Mouse (Mus musculus): ENCODE results near the gene Man1b1. TPM values are rescaled to one million over a fixed set of nuclear protein-coding genes. Genes with fewer than 3 reads are reported as not detected.

Gene Man1b1
- total and polyA plus RNA-seq, 2 experiments from 2014 or later, result 46.7 to 67.9 TPM

GRCm38 (mm10) chr2:25348162-25348561 is 16.0 kb downstream of the Man1b1 start:
- no peak for TF ChIP-seq CTCF (IDR thresholded peaks at IDR 0.05; ENCODE audit: low read depth)
- Histone ChIP-seq H3K4me3 (ENCODE audit: low read length) (no peak overlapping the region), H3K9ac (replicated peaks; ENCODE audit: low read length) (no peak overlapping the region), H3K9me3 (ENCODE audit: low read length) (no peaks in the 10 kb centered on the region), H3K27me3 (ENCODE audit: insufficient read depth, low read length) (no peaks in the 10 kb centered on the region), H3K27ac (no peak overlapping the region), H3K4me1 (ENCODE audit: insufficient read depth, low read length) (no peaks in the 10 kb centered on the region), H3K4me2 (ENCODE audit: low read depth, low read length) (no peak overlapping the region), H3K36me3 (ENCODE audit: insufficient read depth, low read length) (peaks cover 90% of the 10 kb centered on the region)
- ATAC-seq (no peak), DNase-seq (ENCODE audit: low spot score) (no peak)
- WGBS, result 91% methylated on average over 7 of the region's 7 CpGs

GRCm38 (mm10) chr2:25349499-25349898 is 17.4 kb downstream of the Man1b1 start:
- DNase-seq (ENCODE audit: low spot score) (no peak), ATAC-seq (no peak)
- no peak overlapping the region for H3K9ac ChIP-seq (replicated peaks; ENCODE audit: low read length)
- H3K9me3 ChIP-seq (ENCODE audit: low read length), result no peaks in the 10 kb centered on the region
- WGBS, result 98% methylated on average over 4 of the region's 4 CpGs
- H3K27me3 ChIP-seq (ENCODE audit: insufficient read depth, low read length), result no peaks in the 10 kb centered on the region
- no peak overlapping the region for H3K4me3 ChIP-seq (ENCODE audit: low read length)
- no peak for TF ChIP-seq CTCF (IDR thresholded peaks at IDR 0.05; ENCODE audit: low read depth)
- no peaks in the 10 kb centered on the region for H3K4me1 ChIP-seq (ENCODE audit: insufficient read depth, low read length)
- peaks cover 85% of the 10 kb centered on the region for H3K36me3 ChIP-seq (ENCODE audit: insufficient read depth, low read length)
- no peak overlapping the region for H3K4me2 ChIP-seq (ENCODE audit: low read depth, low read length)
- no peak overlapping the region for H3K27ac ChIP-seq

GRCm38 (mm10) chr2:25350701-25351100 is 18.6 kb downstream of the Man1b1 start:
- Histone ChIP-seq H3K9me3 (ENCODE audit: low read length) (no peaks in the 10 kb centered on the region), H3K9ac (replicated peaks; ENCODE audit: low read length) (no peak overlapping the region), H3K4me3 (ENCODE audit: low read length) (no peak overlapping the region), H3K27ac (no peak overlapping the region), H3K27me3 (ENCODE audit: insufficient read depth, low read length) (no peaks in the 10 kb centered on the region), H3K4me2 (ENCODE audit: low read depth, low read length) (no peak overlapping the region), H3K4me1 (ENCODE audit: insufficient read depth, low read length) (peaks cover 8% of the 10 kb centered on the region), H3K36me3 (ENCODE audit: insufficient read depth, low read length) (peaks cover 74% of the 10 kb centered on the region)
- ATAC-seq, result no peak
- no peak for TF ChIP-seq CTCF (IDR thresholded peaks at IDR 0.05; ENCODE audit: low read depth)
- WGBS, result 97% methylated on average over 3 of the region's 3 CpGs
- DNase-seq (ENCODE audit: low spot score), result no peak

- Histone ChIP-seq H3K4me2 (ENCODE audit: low read depth, low read length) (no peak overlapping the region), H3K27ac (no peak overlapping the region), H3K4me3 (ENCODE audit: low read length) (no peak overlapping the region), H3K27me3 (ENCODE audit: insufficient read depth, low read length) (no peaks in the 10 kb centered on the region), H3K9ac (replicated peaks; ENCODE audit: low read length) (no peak overlapping the region), H3K9me3 (ENCODE audit: low read length) (no peaks in the 10 kb centered on the region), H3K36me3 (ENCODE audit: insufficient read depth, low read length) (peaks cover 42% of the 10 kb centered on the region), H3K4me1 (ENCODE audit: insufficient read depth, low read length) (peaks cover 18% of the 10 kb centered on the region)
- DNase-seq (ENCODE audit: low spot score), result no peak
- no peak for TF ChIP-seq CTCF (IDR thresholded peaks at IDR 0.05; ENCODE audit: low read depth)
- WGBS, result 89% methylated on average over 6 of the region's 6 CpGs
- no peak for ATAC-seq
These were observed 22.1 kb downstream of the Man1b1 start for GRCm38 (mm10) chr2:25354211-25354610.

- peaks cover 29% of the 10 kb centered on the region for H3K36me3 ChIP-seq (ENCODE audit: insufficient read depth, low read length)
- DNase-seq (ENCODE audit: low spot score) (no peak), ATAC-seq (0 out of 2 replicates have a peak, but pooled peaks have one; percentile 31)
- WGBS, result 43% methylated on average over 18 of the region's 18 CpGs
- peak overlapping the region; percentile 53; the same call in 1 of the 2 replicates for H3K9ac ChIP-seq (replicated peaks; ENCODE audit: low read length)
- no peak overlapping the region for H3K27ac ChIP-seq
- H3K4me2 ChIP-seq (ENCODE audit: low read depth, low read length), result peak overlapping the region; percentile 92
- H3K4me1 ChIP-seq (ENCODE audit: insufficient read depth, low read length), result peaks cover 18% of the 10 kb centered on the region
- no peaks in the 10 kb centered on the region for H3K9me3 ChIP-seq (ENCODE audit: low read length)
- no peak for TF ChIP-seq CTCF (IDR thresholded peaks at IDR 0.05; ENCODE audit: low read depth)
- peak overlapping the region; percentile 49 for H3K4me3 ChIP-seq (ENCODE audit: low read length)
- no peaks in the 10 kb centered on the region for H3K27me3 ChIP-seq (ENCODE audit: insufficient read depth, low read length)
These were observed 23.4 kb downstream of the Man1b1 start for GRCm38 (mm10) chr2:25355419-25356066.

GRCm38 (mm10) chr2:25356208-25357079 is 24.3 kb downstream of the Man1b1 start, which contains the start of gene Dpp7:
TSS of gene Dpp7 (minus strand) at chr2:25356359.
- peak within 1 kb of the TSS; percentile 53 for H3K9ac ChIP-seq (replicated peaks; ENCODE audit: low read length)
- peak within 1 kb of the TSS; percentile 92 for H3K4me2 ChIP-seq (ENCODE audit: low read depth, low read length)
- ATAC-seq (peak; percentile 88), DNase-seq (ENCODE audit: low spot score) (peak; percentile 93)
- TF ChIP-seq CTCF (IDR thresholded peaks at IDR 0.05; ENCODE audit: low read depth), result no peak
- no peaks in the 10 kb centered on the region for H3K9me3 ChIP-seq (ENCODE audit: low read length)
- H3K27me3 ChIP-seq (ENCODE audit: insufficient read depth, low read length), result no peaks in the 10 kb centered on the region
- peaks cover 22% of the 10 kb centered on the region for H3K36me3 ChIP-seq (ENCODE audit: insufficient read depth, low read length)
- H3K27ac ChIP-seq, result peak within 1 kb of the TSS; percentile 51; the same call in 1 of the 2 replicates
- peaks cover 18% of the 10 kb centered on the region for H3K4me1 ChIP-seq (ENCODE audit: insufficient read depth, low read length)
- 2% methylated on average over 13 of the region's 13 CpGs for WGBS
- H3K4me3 ChIP-seq (ENCODE audit: low read length), result peak within 1 kb of the TSS; percentile 49
